Mouse (Mus musculus) lung, postnatal 0 days (tissue): ENCODE data around the gene Bmp6.

Experiments used
- CTCF ChIP-seq: IDR thresholded peaks from 2 replicates; pipeline ENCODE4 v1.5.1; 2016; ENCODE audit warnings: antibody characterized with exemption, mild to moderate bottlenecking
- EP300 ChIP-seq: IDR thresholded peaks from 2 replicates; pipeline ENCODE4 v1.6.1; 2016; ENCODE audit warnings: antibody characterized with exemption, mild to moderate bottlenecking, control low read depth

DNA sequence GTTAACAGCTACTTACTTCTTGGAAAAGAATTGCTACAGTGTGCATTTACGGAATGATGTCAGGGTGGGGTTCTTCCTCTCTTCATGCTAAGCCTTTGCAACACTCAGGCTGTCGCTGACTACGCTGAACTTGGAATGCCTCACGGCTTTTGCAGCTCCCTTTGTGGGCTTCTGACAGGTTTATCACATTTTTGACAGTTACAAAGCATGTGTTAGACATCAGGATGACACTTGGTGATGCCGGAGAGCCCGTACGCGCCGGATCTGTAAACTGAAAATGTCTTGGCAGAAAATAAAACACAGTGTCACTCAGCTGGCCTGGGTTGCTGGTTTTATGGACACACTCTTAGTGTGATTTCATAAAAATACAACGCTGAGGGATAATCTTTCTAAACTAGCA, 20.5 kb upstream of the Bmp6 start:
- no peak for TF ChIP-seq CTCF
- TF ChIP-seq EP300: no peak
